Mouse (Mus musculus): ENCODE results near the gene Cdcp2. TPM values are rescaled to one million over a fixed set of nuclear protein-coding genes. Genes with fewer than 3 reads are reported as not detected.
A peak's percentile ranks its signal among the peaks of the same experiment; 100 is the strongest.

Gene Cdcp2
- polyA plus RNA-seq, 1 experiment, result not detected

DNA sequence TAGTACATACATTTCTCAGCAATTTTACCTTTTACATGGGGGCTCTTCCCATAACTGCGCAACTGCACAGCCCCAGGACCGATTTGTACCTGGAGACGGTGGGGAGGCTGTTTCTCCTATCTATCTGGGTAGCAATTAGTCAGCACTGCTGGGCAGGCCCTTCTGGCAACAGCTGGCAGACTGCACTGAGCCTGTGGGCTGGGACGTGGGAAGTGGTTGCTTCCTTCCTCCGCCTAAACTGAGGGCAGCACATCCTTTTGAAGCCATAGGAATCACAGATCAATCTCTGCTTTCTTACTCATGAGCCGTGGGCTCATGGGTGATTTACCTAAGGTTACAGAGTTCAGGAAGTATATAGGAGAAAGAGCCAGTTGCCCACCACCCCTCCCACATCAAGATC is 37.9 kb upstream of the Cdcp2 start:
- TF ChIP-seq CTCF (IDR thresholded peaks at IDR 0.05; ENCODE audit: control insufficient read depth, insufficient read depth, insufficient replicate concordance, low read depth, low read length) (no peak), POLR2A (IDR thresholded peaks at IDR 0.05; ENCODE audit: control insufficient read depth, low read depth, low read length) (no peak)
- Histone ChIP-seq H3K27me3 (ENCODE audit: control insufficient read depth, insufficient read depth, low read length) (no peaks in the 10 kb centered on the region), H3K27ac (ENCODE audit: control insufficient read depth, insufficient read depth, low read depth, low read length) (no peak overlapping the region), H3K4me3 (ENCODE audit: control insufficient read depth, low read depth, low read length) (no peak overlapping the region), H3K4me1 (ENCODE audit: control insufficient read depth, insufficient read depth, low read length) (no peaks in the 10 kb centered on the region), H3K36me3 (ENCODE audit: control insufficient read depth, insufficient read depth, low read length) (peaks cover 3% of the 10 kb centered on the region)

GRCm38 (mm10) chr4:107061560-107061959 is 35.1 kb upstream of the Cdcp2 start:
- H3K27me3 ChIP-seq (ENCODE audit: control insufficient read depth, insufficient read depth, low read length), result no peaks in the 10 kb centered on the region
- peaks cover 2% of the 10 kb centered on the region for H3K4me1 ChIP-seq (ENCODE audit: control insufficient read depth, insufficient read depth, low read length)
- H3K4me3 ChIP-seq (ENCODE audit: control insufficient read depth, low read depth, low read length), result no peak overlapping the region
- no peak overlapping the region for H3K27ac ChIP-seq (ENCODE audit: control insufficient read depth, insufficient read depth, low read depth, low read length)
- TF ChIP-seq POLR2A (IDR thresholded peaks at IDR 0.05; ENCODE audit: control insufficient read depth, low read depth, low read length) (no peak), CTCF (IDR thresholded peaks at IDR 0.05; ENCODE audit: control insufficient read depth, insufficient read depth, insufficient replicate concordance, low read depth, low read length) (no peak)
- peaks cover 3% of the 10 kb centered on the region for H3K36me3 ChIP-seq (ENCODE audit: control insufficient read depth, insufficient read depth, low read length)

GRCm38 (mm10) chr4:107063214-107063613 is 33.5 kb upstream of the Cdcp2 start:
- no peak overlapping the region for H3K4me3 ChIP-seq (ENCODE audit: control insufficient read depth, low read depth, low read length)
- no peaks in the 10 kb centered on the region for H3K27me3 ChIP-seq (ENCODE audit: control insufficient read depth, insufficient read depth, low read length)
- H3K4me1 ChIP-seq (ENCODE audit: control insufficient read depth, insufficient read depth, low read length), result peaks cover 8% of the 10 kb centered on the region
- TF ChIP-seq POLR2A (IDR thresholded peaks at IDR 0.05; ENCODE audit: control insufficient read depth, low read depth, low read length) (no peak), CTCF (IDR thresholded peaks at IDR 0.05; ENCODE audit: control insufficient read depth, insufficient read depth, insufficient replicate concordance, low read depth, low read length) (no peak)
- no peak overlapping the region for H3K27ac ChIP-seq (ENCODE audit: control insufficient read depth, insufficient read depth, low read depth, low read length)
- H3K36me3 ChIP-seq (ENCODE audit: control insufficient read depth, insufficient read depth, low read length), result peaks cover 2% of the 10 kb centered on the region

GRCm38 (mm10) chr4:107064394-107065098 is 32.1 kb upstream of the Cdcp2 start:
- Histone ChIP-seq H3K4me1 (ENCODE audit: control insufficient read depth, insufficient read depth, low read length) (peaks cover 8% of the 10 kb centered on the region), H3K27ac (ENCODE audit: control insufficient read depth, insufficient read depth, low read depth, low read length) (no peak overlapping the region), H3K36me3 (ENCODE audit: control insufficient read depth, insufficient read depth, low read length) (peaks cover 1% of the 10 kb centered on the region; the same call in 1 of the 2 replicates), H3K27me3 (ENCODE audit: control insufficient read depth, insufficient read depth, low read length) (no peaks in the 10 kb centered on the region), H3K4me3 (ENCODE audit: control insufficient read depth, low read depth, low read length) (no peak overlapping the region)
- TF ChIP-seq CTCF (IDR thresholded peaks at IDR 0.05; ENCODE audit: control insufficient read depth, insufficient read depth, insufficient replicate concordance, low read depth, low read length) (no peak), POLR2A (IDR thresholded peaks at IDR 0.05; ENCODE audit: control insufficient read depth, low read depth, low read length) (no peak)

DNA sequence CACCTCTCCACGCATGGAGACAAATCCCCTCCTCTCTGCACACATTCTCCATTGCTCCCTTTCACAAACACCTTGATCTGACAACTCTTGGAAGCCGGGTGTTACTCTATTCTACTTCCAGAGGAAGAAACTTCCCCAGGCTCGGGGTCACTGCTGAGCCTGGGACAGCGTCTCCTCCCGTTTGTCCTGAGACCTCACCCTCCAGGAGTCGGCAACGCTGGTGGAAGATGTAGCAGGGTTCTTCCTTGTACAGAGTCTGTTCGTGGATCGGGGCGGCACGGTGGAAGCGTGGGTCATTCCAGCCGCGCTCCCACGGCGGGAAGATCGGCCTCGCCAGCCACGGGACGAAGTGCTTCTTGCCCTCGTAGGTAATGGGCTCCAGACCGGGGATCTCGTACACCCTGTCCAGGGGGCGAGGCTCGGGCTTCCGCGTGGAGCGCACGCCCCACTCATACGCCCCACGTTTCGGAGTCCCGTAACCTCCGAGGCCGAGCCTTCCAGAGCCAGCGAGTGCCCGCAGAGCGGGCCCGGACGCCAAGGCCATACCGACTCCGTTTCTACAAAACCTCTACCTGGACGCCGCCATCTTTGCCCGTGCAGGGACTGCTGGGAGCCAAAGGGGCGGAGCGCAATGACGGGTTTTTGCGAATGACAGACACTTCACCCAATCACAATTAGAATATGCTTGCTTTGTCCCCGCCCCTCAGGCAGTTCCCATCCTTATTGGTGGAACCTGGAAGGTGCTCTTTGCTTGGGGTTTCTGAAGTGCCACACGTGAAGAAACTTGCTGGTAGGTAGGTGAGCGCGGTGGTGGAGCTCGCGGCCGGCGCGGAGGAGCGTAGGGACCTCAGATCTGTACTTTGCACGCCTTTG is 30.2 kb upstream of the Cdcp2 start, which contains the start of the genes Mrpl37 and Cyb5rl:
Mrpl37 (minus strand) TSS at position 617 of the 873 bp plus-strand sequence.
Cyb5rl (plus strand) TSS at position 737 of the 873 bp plus-strand sequence.
- Histone ChIP-seq H3K27me3 (ENCODE audit: control insufficient read depth, insufficient read depth, low read length) (no peaks in the 10 kb centered on the region), H3K4me1 (ENCODE audit: control insufficient read depth, insufficient read depth, low read length) (peaks cover 8% of the 10 kb centered on the region), H3K36me3 (ENCODE audit: control insufficient read depth, insufficient read depth, low read length) (peaks cover 1% of the 10 kb centered on the region; the same call in 1 of the 2 replicates), H3K4me3 (ENCODE audit: control insufficient read depth, low read depth, low read length) (peak within 1 kb of the TSS; percentile 99), H3K27ac (ENCODE audit: control insufficient read depth, insufficient read depth, low read depth, low read length) (peak within 1 kb of the TSS; percentile 51)
- TF ChIP-seq POLR2A (IDR thresholded peaks at IDR 0.05; ENCODE audit: control insufficient read depth, low read depth, low read length), result peak; percentile 91
- TF ChIP-seq CTCF (IDR thresholded peaks at IDR 0.05; ENCODE audit: control insufficient read depth, insufficient read depth, insufficient replicate concordance, low read depth, low read length), result no peak

DNA sequence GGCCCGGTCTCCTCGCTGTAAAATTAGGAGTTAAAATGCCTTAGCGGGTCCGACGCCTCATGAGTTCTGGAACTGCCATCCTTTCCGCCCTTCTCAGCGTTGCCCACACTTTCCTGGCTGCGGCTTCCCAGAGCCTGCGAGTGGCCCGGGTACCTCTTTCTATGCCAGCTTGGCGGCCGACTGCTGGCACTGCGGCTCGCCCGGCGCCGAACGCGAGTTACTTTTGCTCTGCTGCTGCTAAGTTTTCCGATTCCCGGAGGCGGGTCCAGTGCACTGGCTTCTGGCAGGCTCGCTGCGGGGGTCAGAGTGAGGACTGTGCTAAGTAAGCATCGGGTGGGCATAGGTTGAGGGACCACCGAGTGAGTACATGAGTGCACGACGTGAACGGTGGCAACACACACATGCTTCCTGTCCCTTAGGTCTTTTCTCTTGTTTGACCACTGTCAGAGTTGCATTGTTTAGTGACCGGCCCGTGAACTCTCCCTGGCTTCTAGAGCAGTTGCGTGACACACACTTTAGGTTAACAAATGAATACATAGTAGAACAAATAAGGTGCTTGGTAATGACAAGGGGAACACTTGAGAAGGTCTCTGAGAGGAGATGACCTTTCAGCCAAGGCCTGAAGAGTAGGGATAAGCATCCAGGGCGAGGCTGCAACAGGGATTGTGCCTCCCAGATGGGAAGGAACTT is 29.4 kb upstream of the Cdcp2 start:
- Histone ChIP-seq H3K27me3 (ENCODE audit: control insufficient read depth, insufficient read depth, low read length) (no peaks in the 10 kb centered on the region), H3K27ac (ENCODE audit: control insufficient read depth, insufficient read depth, low read depth, low read length) (peak overlapping the region; percentile 3), H3K4me1 (ENCODE audit: control insufficient read depth, insufficient read depth, low read length) (peaks cover 8% of the 10 kb centered on the region), H3K4me3 (ENCODE audit: control insufficient read depth, low read depth, low read length) (peak overlapping the region; percentile 99), H3K36me3 (ENCODE audit: control insufficient read depth, insufficient read depth, low read length) (peaks cover under 1% of the 10 kb centered on the region; the same call in 1 of the 2 replicates)
- TF ChIP-seq POLR2A (IDR thresholded peaks at IDR 0.05; ENCODE audit: control insufficient read depth, low read depth, low read length), result no peak
- no peak for TF ChIP-seq CTCF (IDR thresholded peaks at IDR 0.05; ENCODE audit: control insufficient read depth, insufficient read depth, insufficient replicate concordance, low read depth, low read length)

Measured in testis, adult 2 months (tissue).